Mouse (Mus musculus): ENCODE results near the gene Ptpre.
"Not testable (repeated sequence)": the region's sequence is repeated elsewhere in the genome, so short reads cannot be mapped to it uniquely, and the experiment has no call there.

Gene Ptpre

GRCm38 (mm10) chr7:135609028-135609427 lies 71.7 kb downstream of the Ptpre start:
- no peak for DNase-seq

DNA sequence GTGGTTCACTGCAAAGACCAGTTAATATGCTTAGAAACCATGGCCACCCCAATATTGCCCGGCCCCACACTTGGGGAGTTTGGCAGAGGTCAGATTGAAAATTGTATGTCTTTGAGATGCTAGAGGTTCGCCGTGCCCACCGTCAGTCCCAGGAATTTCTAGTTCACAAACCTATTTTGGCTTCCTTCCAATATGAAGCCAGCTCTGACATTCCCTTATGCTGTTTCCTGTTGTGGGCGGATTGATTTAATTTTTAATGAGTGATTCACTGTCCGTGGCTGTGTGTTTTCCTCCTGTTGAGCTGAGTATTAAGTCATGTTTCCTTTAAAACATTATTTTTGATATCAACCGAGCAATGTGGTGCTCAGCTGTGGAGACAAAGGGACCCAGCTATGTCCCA lies 72.4 kb downstream of the Ptpre start:
- no peak for DNase-seq

DNA sequence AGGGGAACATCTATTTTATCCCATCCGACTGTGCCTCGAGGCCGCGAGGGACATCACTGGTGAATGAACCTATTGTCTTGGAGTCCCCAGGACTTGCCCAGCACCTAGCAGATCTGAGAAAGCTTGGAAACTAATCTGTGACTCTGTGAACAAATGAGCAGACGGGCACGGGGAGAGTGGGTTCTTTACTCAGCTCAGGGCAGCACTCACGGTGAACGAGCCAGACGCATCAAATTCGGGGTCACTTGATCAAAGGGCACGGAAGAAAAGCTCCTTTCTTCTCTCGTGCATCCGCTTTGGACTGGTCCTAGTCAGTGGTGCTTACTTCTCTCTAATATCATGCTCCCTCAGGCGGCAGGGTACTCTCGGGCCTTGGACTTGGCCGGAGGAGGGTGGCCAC lies 75.0 kb downstream of the Ptpre start:
- DNase-seq, result no peak

GRCm38 (mm10) chr7:135612801-135613200 lies 75.5 kb downstream of the Ptpre start:
- DNase-seq, result no peak

DNA sequence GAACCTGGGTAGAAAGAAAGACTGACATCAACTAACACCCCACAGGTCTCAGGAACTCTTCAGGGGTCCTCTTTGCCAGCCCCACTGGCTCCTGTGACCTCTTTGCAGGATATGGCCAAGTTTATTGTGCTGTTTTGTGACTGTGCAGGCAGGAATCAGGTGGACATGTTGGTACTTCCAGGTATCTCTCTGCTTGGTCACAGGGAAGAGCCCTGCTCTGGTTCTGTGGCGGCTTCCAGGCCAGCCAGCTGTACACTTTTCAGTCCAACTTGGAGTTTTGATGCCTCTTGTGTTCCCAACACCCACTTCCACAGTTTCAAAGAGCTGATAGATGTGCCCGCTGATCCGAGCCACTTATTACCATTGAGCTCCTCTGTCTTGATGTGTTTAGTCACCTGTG lies 76.1 kb downstream of the Ptpre start:
- no peak for DNase-seq

GRCm38 (mm10) chr7:135614892-135615291 lies 77.6 kb downstream of the Ptpre start:
- no peak for DNase-seq

GRCm38 (mm10) chr7:135616479-135616878 lies 79.2 kb downstream of the Ptpre start:
- not testable (repeated sequence) for DNase-seq

DNA sequence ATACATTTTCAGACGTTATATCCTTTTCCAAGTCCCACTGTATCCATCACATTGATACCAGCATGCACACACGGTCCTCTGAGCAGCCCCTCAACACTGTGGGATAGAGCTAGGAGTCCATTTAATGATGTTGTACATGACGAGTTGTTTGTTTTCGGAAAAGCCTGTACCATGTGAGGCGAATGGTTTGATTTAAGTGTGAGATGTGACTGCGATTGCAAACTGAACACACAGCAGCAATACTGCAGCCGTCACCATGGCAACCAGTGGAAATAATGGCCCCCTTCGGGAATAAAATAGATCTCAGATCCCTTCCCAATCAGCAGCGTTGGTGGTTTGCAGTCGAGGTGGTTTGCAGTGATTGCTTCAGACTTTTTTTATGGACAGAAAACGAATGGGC lies 80.5 kb downstream of the Ptpre start:
- DNase-seq, result no peak

GRCm38 (mm10) chr7:135621649-135622048 lies 84.4 kb downstream of the Ptpre start:
- DNase-seq, result no peak

GRCm38 (mm10) chr7:135622241-135622640 lies 85.0 kb downstream of the Ptpre start:
- DNase-seq, result no peak

DNA sequence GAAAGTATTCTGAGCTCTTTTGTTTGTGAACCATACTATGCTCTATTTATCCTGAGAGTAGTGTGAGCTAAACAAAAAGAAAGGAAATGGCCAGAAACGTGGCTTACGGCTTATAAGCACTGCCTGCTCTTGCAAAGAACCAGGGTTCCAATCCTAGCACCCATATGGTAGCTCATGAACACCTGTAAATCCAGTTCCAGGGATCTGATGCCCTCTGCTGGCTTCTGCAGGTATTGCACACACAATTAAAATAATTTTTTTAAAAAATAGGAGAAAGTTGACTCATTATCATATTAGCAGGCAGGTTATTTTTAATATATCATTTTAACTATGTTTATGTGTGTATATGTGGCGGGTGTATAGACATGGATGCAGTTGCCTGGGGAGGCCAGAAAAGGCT lies 87.6 kb downstream of the Ptpre start:
- no peak for DNase-seq

- DNase-seq, result no peak
These were observed 91.1 kb downstream of the Ptpre start for GRCm38 (mm10) chr7:135628363-135628762.

- DNase-seq, result no peak
These were observed 91.7 kb downstream of the Ptpre start for GRCm38 (mm10) chr7:135629019-135629418.

DNA sequence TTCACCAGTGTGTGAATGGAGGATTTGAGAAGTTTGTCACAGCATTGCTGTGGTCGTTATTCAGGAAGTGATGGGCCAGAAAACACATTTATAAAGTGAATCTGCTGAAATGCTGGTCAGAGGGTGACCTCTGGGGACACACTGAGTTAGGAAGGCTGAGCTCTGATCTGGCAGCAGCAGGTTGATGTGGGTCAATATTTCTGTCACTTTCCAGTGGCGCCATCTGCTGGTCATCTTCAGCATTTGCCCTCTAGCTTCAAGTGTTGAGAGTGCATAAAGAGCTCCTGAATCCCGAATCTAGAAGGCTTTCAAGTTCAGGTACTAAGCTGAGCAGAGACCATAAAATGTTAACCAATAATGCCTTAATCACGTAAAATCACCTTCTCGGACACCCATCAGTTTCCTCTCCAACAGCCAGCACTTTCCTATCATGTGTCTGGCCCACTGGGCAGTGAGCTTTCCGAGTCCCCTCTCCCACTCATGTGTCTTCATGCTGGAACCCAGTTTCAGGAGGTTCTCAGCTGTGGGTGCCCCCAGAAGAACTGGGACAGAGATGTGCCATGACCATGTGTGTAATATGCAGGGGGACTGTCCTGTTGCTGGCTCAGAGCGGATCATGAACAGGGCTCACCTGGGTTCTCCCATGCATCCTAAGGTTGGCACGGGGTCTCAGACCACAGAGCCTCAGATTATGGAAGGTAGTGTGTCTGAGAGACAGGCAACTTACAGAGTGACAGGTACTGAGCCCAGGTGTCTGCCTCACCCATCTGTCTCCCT lies 94.7 kb downstream of the Ptpre start:
- peak; percentile 86 for DNase-seq

DNA sequence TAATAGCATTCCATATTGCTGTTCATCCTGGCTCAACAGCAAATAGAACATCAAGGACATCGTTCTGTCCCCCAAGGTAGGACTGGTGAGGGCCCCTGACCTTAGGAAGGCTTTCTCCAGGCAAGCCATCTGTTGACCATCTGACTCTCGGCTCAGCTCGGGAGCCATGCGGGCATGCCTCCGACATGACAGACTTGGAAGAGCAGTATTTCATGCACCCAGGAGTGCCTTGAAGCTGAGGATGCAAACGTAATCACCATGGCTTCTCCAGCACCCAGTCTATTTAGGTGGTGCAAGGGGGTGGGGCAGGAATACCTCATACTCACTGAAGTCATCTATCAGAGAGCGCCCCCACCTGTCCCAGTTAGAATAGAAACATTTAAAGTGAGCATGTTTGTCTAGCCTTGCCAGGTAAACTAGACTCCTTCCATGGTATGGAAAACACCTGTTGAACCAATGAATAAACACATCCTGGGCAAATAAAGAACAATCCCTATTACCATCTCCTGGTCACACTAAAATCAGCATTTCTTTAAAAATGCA lies 95.5 kb downstream of the Ptpre start:
- DNase-seq, result no peak

GRCm38 (mm10) chr7:135634851-135635624 lies 97.8 kb downstream of the Ptpre start:
- no peak for DNase-seq

- no peak for DNase-seq
These were observed 100.2 kb downstream of the Ptpre start for GRCm38 (mm10) chr7:135637406-135637980.

DNA sequence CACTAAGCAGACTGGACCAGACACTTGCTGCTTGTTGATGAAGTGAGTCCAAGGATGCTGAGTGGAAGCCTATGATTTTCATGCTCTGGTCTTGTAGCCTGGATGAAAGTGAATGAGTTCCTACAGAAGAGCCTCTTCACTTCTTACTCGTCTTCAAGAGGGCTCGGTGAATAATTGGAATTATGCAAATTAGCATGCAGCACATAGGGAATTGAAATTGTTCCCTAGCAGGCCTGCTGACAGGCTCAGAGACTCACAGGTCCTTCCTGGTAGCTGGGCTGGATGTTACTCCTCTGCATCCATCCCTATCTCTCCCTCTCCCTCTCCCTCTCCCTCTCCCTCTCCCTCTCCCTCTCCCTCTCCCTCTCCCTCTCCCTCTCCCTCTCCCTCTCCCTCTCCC lies 102.1 kb downstream of the Ptpre start:
- DNase-seq, result no peak

DNA sequence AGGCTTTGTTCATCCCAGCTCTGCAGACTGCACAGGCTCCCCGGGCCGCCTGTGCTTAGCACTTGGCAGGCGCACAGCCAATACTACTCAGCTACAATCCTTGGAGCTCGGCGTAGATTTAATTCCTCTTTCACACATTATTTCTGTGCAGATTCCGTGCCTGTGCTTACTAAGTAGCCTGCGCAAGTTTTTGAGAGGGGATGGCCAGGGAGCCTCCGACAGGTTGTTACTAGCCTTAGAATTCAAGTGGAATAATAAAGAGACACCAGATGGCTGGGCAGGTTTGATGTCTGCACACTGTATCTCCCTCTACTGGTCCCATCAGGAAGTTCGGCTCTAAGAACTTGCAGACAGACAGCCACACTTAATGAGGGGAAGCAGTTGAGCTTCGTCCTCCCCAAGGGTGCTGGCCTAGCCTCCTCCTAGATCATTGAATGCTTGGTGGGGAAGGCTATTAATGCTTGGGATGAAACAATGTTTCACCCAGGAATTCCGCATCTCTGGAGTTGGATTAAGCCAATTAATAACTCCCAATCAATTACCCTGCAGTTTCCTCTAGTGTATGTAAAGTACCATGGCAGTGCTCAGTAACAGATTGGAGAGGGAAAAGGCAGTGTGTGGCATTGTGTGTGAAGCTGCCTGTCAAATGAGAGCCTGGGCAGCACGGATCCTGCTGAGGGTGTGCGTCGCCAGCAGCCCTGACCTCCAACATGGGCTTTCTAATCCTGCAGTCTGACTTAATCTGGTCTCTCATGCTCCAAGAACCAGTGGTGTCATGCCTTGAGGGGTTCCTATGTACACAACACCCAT lies 104.6 kb downstream of the Ptpre start:
- peak; percentile 34 for DNase-seq

- no peak for DNase-seq
These were observed 107.2 kb downstream of the Ptpre start for GRCm38 (mm10) chr7:135644452-135644851.

DNA sequence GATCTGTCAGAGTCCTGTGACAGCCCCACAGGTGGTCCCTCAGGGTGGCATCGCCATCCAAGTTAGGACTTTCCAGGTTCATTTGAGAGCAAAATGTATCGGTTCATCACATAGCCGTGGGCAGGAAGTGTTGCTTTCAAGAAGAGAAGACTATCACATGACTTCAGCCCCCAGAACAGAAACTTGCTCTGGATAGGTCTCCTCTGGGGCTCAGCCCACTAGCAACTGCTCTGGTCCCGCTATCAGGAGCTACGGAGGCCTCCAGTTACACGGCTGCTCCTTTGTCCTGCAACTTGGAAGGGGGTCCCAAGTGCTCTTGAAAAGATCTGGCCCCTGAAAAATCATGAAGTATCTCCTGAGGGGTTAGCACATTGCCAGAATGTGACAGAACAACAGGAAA lies 109.7 kb downstream of the Ptpre start:
- DNase-seq, result no peak

DNA sequence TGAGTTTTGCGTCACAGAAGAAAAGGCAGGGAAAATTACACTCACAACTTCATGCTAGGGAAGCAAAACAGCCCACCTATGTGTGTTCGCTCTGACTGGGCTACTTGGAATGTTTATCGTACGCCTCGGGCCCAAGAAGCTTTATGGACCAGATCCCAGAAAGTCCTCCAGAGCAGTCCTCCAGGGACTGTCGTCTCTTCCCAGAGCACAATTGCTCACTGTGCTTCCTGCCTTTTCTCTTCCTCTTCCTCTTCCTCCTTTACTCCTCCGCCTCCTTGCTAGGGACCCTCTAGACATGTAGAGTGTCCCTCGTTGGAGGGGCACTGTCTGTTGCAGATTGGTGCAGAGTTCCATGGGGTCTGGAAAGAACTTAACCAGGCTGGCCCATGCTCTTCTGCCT lies 111.5 kb downstream of the Ptpre start:
- no peak for DNase-seq

GRCm38 (mm10) chr7:135649306-135649705 lies 112.0 kb downstream of the Ptpre start:
- DNase-seq, result no peak
